Mouse (Mus musculus) kidney, postnatal 14 days (tissue): ENCODE data around the gene Qrich2.

Experiments used
- DNase-seq: peaks from one replicate; pipeline ENCODE4 v3.0.0; 2022; ENCODE audit warnings: mixed read lengths

Qrich2 gene

GRCm38 (mm10) chr11:116443311-116443710 lies 22.7 kb downstream of the Qrich2 start:
- DNase-seq, result no peak

GRCm38 (mm10) chr11:116442867-116443177 lies 23.2 kb downstream of the Qrich2 start:
- no peak for DNase-seq

DNA sequence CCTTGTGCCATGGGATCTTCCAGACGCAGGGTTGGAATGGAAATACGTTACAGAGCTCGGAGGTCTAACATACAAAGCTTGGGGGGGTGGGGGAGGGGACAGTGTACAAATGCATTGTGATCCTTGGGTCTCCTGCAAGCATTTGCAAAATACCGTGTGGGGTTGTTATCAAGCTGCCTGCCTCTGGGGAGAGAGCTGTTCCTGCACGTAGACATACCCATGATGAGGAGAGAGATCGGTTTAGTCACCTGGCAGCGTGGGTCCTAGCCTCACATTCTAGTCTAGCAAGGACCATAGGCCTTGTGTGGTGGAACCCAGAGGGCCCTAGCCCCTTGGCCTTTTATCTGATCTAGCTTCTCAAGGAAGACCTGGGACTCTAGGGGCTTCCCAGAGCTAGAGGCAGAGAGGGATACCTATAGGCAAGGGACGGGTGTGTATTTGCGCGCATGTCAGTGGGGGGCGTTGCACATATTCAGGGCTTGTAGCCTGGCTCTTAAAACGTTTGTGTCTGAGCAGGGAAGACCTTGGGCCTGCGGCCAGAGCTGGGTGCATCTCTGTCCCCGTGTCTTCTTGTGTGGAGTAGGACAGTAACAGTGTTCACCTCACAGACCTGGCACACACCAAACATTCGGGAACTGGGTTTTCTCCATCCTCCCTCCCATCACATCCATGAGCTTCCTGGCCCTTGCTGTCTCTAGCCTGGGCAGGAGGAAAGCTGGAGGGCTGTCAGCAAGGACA lies 23.7 kb downstream of the Qrich2 start:
- DNase-seq, result no peak

GRCm38 (mm10) chr11:116440408-116441068 lies 25.5 kb downstream of the Qrich2 start:
- peak; percentile 45 for DNase-seq

DNA sequence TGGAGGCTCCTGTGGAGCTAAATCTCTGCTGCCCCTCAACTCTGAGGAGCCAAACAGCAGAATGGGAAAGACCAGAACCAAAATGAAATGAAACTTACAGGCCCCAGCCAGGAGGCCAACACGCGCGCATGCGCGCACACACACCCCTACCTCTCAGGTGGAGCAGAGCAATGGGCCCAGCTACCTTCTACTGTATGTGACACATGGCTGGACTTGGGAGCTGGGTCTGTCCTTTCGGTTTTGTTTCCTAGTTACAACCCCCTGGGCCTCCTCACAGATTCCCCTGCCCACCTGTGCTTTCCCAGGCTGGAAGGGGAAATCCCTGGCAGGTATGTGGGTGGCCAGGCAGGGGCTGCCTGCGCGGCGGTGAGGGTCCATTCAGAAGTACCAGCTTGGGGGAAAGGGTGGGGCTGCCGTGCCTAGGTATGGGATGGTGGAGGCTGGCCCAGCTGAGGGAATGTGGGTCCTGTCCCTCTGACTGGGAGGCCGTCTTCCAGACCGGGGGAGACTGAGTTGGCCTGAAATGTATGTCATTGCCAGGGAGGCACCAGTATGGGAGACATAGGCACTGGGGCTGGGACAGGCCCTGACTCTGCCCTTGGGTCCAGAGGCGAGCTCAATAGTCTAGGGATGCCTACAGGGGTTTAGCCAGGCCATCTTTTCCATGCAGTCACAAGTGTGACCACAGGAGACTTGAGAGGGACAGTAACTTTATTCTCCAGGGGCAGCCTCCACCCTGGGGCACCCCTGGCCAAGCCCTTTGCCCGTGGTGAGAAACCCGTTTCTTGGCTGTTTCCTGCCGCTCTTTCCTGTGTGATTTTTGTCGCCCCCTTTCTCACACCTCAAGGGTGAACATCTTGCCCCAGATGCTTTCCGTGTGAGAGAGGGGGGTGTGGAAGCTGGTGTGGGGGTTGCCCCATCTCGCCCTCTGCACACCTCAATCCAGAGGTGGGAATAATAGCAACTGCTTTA lies 26.5 kb downstream of the Qrich2 start:
- no peak for DNase-seq

GRCm38 (mm10) chr11:116437541-116437940 lies 28.5 kb downstream of the Qrich2 start:
- no peak for DNase-seq

DNA sequence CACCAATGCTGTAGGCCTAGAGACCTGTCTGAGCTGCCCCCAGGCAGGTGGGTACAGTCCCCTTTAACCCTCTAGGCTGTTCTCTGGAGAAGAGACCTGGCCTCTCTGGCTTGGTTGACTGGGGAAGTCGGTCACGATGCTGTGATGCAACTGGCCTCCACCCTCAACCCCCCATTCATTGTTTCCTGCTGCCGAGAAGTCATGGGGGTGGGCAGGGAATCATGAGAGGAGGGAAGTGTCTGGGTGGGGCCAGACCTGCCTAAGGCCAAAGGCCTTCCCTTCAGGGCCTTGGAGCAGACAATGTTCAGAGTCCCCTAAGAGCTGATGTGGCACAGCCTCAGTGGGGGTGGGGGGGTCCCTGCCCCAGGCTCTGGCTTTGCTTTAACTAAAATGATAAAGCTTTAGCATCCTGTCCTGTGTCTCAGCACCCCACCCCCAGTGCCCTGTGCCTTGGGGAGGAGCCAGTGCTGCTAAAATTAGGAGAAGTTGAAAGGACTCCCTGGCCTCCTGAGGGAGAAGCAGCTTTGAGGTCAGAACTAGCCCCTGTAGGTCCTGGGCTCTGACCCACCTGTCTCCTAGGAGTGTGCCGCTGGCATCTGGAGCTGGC lies 29.2 kb downstream of the Qrich2 start:
- DNase-seq, result peak; percentile 60

GRCm38 (mm10) chr11:116435992-116436724 lies 29.9 kb downstream of the Qrich2 start:
- no peak for DNase-seq

- peak; percentile 76 for DNase-seq
Observed at GRCm38 (mm10) chr11:116434967-116435752, 30.9 kb downstream of the Qrich2 start.

- DNase-seq, result peak; percentile 80
Observed at GRCm38 (mm10) chr11:116434287-116434966, 31.6 kb downstream of the Qrich2 start.

DNA sequence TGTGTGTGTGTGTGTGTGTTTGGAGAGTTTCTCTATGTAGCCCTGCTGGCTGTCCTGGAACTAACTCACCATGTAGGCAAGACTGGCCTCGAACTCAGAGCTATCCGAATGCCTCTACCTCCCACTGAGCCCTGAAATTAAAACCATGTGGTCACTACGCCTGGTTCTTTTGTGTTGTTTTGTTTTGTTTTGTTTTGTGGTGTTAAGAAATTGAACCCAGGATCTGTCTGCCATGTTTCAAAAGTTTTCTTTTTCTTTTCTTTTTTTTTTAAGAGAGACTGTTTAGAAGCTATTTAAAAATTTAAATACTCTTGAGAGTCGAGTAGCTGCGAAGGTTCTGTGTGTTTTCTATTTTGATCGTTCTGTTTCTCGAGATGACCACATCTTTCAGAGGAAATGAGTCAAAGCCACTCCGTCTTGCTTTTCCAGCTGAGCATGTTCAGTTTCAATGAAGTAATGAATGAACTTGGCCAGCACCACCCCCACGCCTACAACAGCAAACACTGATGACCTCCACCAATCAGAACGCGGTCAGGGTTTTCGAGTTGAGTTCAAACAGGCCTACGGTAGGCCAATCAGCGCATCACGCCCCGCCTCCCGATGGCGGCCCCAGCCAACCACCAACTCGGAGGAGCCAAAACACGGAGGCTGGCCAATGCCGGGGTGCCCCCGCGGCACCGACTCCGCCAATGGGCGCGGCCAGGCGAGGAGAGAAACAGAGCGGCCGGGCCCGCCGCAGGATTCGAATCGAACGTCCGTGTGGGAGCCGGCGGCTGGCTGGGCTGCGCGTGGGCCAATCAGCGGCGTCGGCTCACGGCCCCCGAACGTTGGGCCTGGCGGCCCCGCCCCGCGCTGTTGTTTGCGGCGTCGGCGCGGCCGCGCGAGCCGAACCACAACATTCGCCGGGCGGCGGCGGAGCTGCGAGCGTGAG lies 32.4 kb downstream of the Qrich2 start, which contains the start of gene Ubald2:
Ubald2 (plus strand) TSS at position 739 of the 931 bp plus-strand sequence.
- DNase-seq, result peak; percentile 100

GRCm38 (mm10) chr11:116432593-116433355 lies 33.3 kb downstream of the Qrich2 start:
- no peak for DNase-seq

GRCm38 (mm10) chr11:116432127-116432526 lies 33.9 kb downstream of the Qrich2 start:
- DNase-seq, result no peak

GRCm38 (mm10) chr11:116431428-116432077 lies 34.5 kb downstream of the Qrich2 start:
- peak; percentile 63 for DNase-seq

GRCm38 (mm10) chr11:116430723-116431427 lies 35.2 kb downstream of the Qrich2 start:
- no peak for DNase-seq

- DNase-seq, result no peak
Observed at GRCm38 (mm10) chr11:116429862-116430613, 36.0 kb downstream of the Qrich2 start.
